Comparison of ENCODE assay signal across 11 mouse cellular contexts in genomic region chr9:98490128-98490527, GRCm38 (mm10). TPM values are rescaled to one million over a fixed set of nuclear protein-coding genes. Genes with fewer than 3 reads are reported as not detected.
DNase-seq lines count a peak whose midpoint lies in the region; ATAC-seq lines count a peak whose summit lies in the region.
"Had no signal": no experiment of that assay in that cellular context is flagged by ENCODE, and none has a peak within 500 bp of the region (broad histone marks: within the 10 kb centered on the region; RNA-seq: fewer than 3 reads in every experiment).

No protein-coding gene starts in this region.

- H3K4me3 ChIP-seq in intestine, embryonic 16.5 days (ENCODE audit: low read length), result no peak overlapping the region
- no peak overlapping the region for H3K4me3 ChIP-seq in stomach, embryonic 16.5 days (replicated peaks; ENCODE audit: low read length)

- H3K27ac ChIP-seq in intestine, embryonic 16.5 days (ENCODE audit: low read length), result peak overlapping the region; percentile 83
- H3K27ac ChIP-seq in stomach, embryonic 16.5 days (ENCODE audit: low read length), result peak overlapping the region; percentile 67
- H3K27ac ChIP-seq: hindbrain, embryonic 14.5 days had no signal

- no peaks in the 10 kb centered on the region for H3K9me3 ChIP-seq in intestine, embryonic 16.5 days (ENCODE audit: control insufficient read depth, low read length)
- H3K9me3 ChIP-seq in stomach, embryonic 16.5 days (replicated peaks; ENCODE audit: control insufficient read depth, low read length), result no peaks in the 10 kb centered on the region

- peaks cover 13% of the 10 kb centered on the region for H3K4me1 ChIP-seq in intestine, embryonic 16.5 days (ENCODE audit: control insufficient read depth, insufficient read depth, low read length)
- H3K4me1 ChIP-seq in stomach, embryonic 16.5 days (ENCODE audit: control insufficient read depth, insufficient read depth, low read length), result no peaks in the 10 kb centered on the region

- H3K27me3 ChIP-seq in intestine, embryonic 16.5 days (replicated peaks; ENCODE audit: control insufficient read depth, insufficient read depth, low read length), result no peaks in the 10 kb centered on the region
- no peaks in the 10 kb centered on the region for H3K27me3 ChIP-seq in stomach, embryonic 16.5 days (ENCODE audit: control insufficient read depth, insufficient read depth, low read length)

- DNase-seq in left cerebral cortex, postnatal 4 days, result peak; percentile 10
- DNase-seq in left cerebral cortex, adult 11 months (ENCODE audit: low spot score), result no peak
- DNase-seq in liver, result peak; percentile 24
- no peak for DNase-seq in thymus, postnatal 14 days
- no peak for DNase-seq in frontal cortex, postnatal 25 days (ENCODE audit: low spot score in 2 of 2)
- DNase-seq: cerebellum, postnatal 14 days; gastrocnemius, postnatal 25 days had no signal

- peak overlapping the region; percentile 45; the same call in 1 of the 2 replicates for H3K9ac ChIP-seq in intestine, embryonic 16.5 days (ENCODE audit: low read depth, low read length)
- H3K9ac ChIP-seq in stomach, embryonic 16.5 days (ENCODE audit: low read length), result no peak overlapping the region
- H3K9ac ChIP-seq: hindbrain, embryonic 14.5 days had no signal

- peak overlapping the region; percentile 18; the same call in 1 of the 2 replicates for H3K4me2 ChIP-seq in intestine, embryonic 16.5 days (ENCODE audit: low read depth, low read length)
- no peak overlapping the region for H3K4me2 ChIP-seq in stomach, embryonic 16.5 days (ENCODE audit: low read depth, low read length)
- H3K4me2 ChIP-seq: hindbrain, embryonic 14.5 days had no signal

- WGBS in intestine, embryonic 16.5 days, result 28% methylated on average over 4 of the region's 4 CpGs
- WGBS in stomach, embryonic 16.5 days, result 30% methylated on average over 4 of the region's 4 CpGs

- ATAC-seq in intestine, embryonic 16.5 days, result peak; percentile 69
- peak; percentile 46; the same call in 1 of the 2 replicates for ATAC-seq in stomach, embryonic 16.5 days (ENCODE audit: insufficient read depth, low FRiP score)

- intact Hi-C loops in left cerebral cortex, postnatal 4 days (cut with DNase I), result no loop called here

- no peaks in the 10 kb centered on the region for H3K36me3 ChIP-seq in intestine, embryonic 16.5 days (ENCODE audit: control insufficient read depth, insufficient read depth, low read length)
- H3K36me3 ChIP-seq in stomach, embryonic 16.5 days (ENCODE audit: control insufficient read depth, insufficient read depth, low read length), result no peaks in the 10 kb centered on the region

RNA-seq across cellular contexts. Expression of gene Rbp2, which starts 4.2 kb away (rescaled TPM):
- not detected for total RNA-seq in left cerebral cortex, postnatal 4 days (2021)
- 749 and 1,123 TPM in 2 replicates for polyA plus RNA-seq in intestine, embryonic 16.5 days (2015; fragmentation: Nextera tagmentation; extraction: Ambion mirVana)
- 164 and 168 TPM in 2 replicates for polyA plus RNA-seq in stomach, embryonic 16.5 days (2015; fragmentation: Nextera tagmentation; extraction: Ambion mirVana)
- total RNA-seq: gastrocnemius, postnatal 25 days; left cerebral cortex, adult 8-10 months had no signal

Comparison
In these comparisons a context has a peak if more than half of its experiments do, and no peak if none do; other contexts are left out.
1. DNase-seq: peak in left cerebral cortex, postnatal 4 days (single experiment) and liver (single experiment); none in left cerebral cortex, adult 11 months (single experiment), thymus, postnatal 14 days (single experiment) and frontal cortex, postnatal 25 days (0 of 2).